Mouse (Mus musculus): Measurements from ENCODE around the gene Gal3st2c. TPM values are rescaled to one million over a fixed set of nuclear protein-coding genes. Genes with fewer than 3 reads are reported as not detected.
"Not testable (repeated sequence)": the region's sequence is repeated elsewhere in the genome, so short reads cannot be mapped to it uniquely, and the experiment has no call there.

Gene Gal3st2c
- total RNA-seq (2021) = under 1 TPM; 0.10 to 0.17 TPM
- long read RNA-seq, experiment 1 = 0 reads
- long read RNA-seq, experiment 2 = 0 reads

- DNase-seq (ENCODE audit: low spot score in 2 of 2) = not testable (repeated sequence)
These were observed at the start of gene Gal3st2c for GRCm38 (mm10) chr1:93990209-93990608. Gene Gal3st2c (plus strand): TSS chr1:93990509.

- not testable (repeated sequence) for DNase-seq (ENCODE audit: low spot score in 2 of 2)
These were observed 41.2 kb upstream of the Gal3st2c start for GRCm38 (mm10) chr1:93949087-93949486.

- not testable (repeated sequence) for DNase-seq (ENCODE audit: low spot score in 2 of 2)
These were observed 23.8 kb upstream of the Gal3st2c start for GRCm38 (mm10) chr1:93966489-93966888.

GRCm38 (mm10) chr1:93970380-93970779 lies 19.9 kb upstream of the Gal3st2c start:
- DNase-seq (ENCODE audit: low spot score in 2 of 2) = not testable (repeated sequence)

- DNase-seq (ENCODE audit: low spot score in 2 of 2) = not testable (repeated sequence)
These were observed 19.5 kb upstream of the Gal3st2c start for GRCm38 (mm10) chr1:93970797-93971196.

GRCm38 (mm10) chr1:93975764-93976163 lies 14.5 kb upstream of the Gal3st2c start:
- DNase-seq (ENCODE audit: low spot score in 2 of 2) = not testable (repeated sequence)

- DNase-seq (ENCODE audit: low spot score in 2 of 2) = not testable (repeated sequence)
These were observed 12.0 kb upstream of the Gal3st2c start for GRCm38 (mm10) chr1:93978287-93978686.

- not testable (repeated sequence) for DNase-seq (ENCODE audit: low spot score in 2 of 2)
These were observed 9.4 kb upstream of the Gal3st2c start for GRCm38 (mm10) chr1:93980932-93981331.

GRCm38 (mm10) chr1:93986167-93986566 lies 4.1 kb upstream of the Gal3st2c start:
- DNase-seq (ENCODE audit: low spot score in 2 of 2) = no peak

GRCm38 (mm10) chr1:93988786-93989185 lies 1.5 kb upstream of the Gal3st2c start:
- DNase-seq (ENCODE audit: low spot score in 2 of 2) = peak in 1 of 2 experiments; percentile 9

- not testable (repeated sequence) for DNase-seq (ENCODE audit: low spot score in 2 of 2)
These were observed 759 bp downstream of the Gal3st2c start for GRCm38 (mm10) chr1:93991068-93991467.

- not testable (repeated sequence) for DNase-seq (ENCODE audit: low spot score in 2 of 2)
These were observed 1.2 kb downstream of the Gal3st2c start for GRCm38 (mm10) chr1:93991491-93991890.

GRCm38 (mm10) chr1:94001023-94001422 lies 10.7 kb downstream of the Gal3st2c start:
- DNase-seq (ENCODE audit: low spot score in 2 of 2) = no peak

- not testable (repeated sequence) for DNase-seq (ENCODE audit: low spot score in 2 of 2)
These were observed 15.7 kb downstream of the Gal3st2c start for GRCm38 (mm10) chr1:94005954-94006506.

GRCm38 (mm10) chr1:94008826-94009225 lies 18.5 kb downstream of the Gal3st2c start:
- not testable (repeated sequence) for DNase-seq (ENCODE audit: low spot score in 2 of 2)

GRCm38 (mm10) chr1:94011643-94012042 lies 21.3 kb downstream of the Gal3st2c start:
- no peak for DNase-seq (ENCODE audit: low spot score in 2 of 2)

GRCm38 (mm10) chr1:94020151-94020550 lies 29.8 kb downstream of the Gal3st2c start, which contains the start of gene Neu4:
Gene Neu4 (plus strand): TSS chr1:94020451.
- no peak for DNase-seq (ENCODE audit: low spot score in 2 of 2)

GRCm38 (mm10) chr1:94027506-94028108 lies 37.3 kb downstream of the Gal3st2c start:
- no peak for DNase-seq (ENCODE audit: low spot score in 2 of 2)

- DNase-seq (ENCODE audit: low spot score in 2 of 2) = no peak
These were observed 38.4 kb downstream of the Gal3st2c start for GRCm38 (mm10) chr1:94028741-94029140.

- no peak for DNase-seq (ENCODE audit: low spot score in 2 of 2)
These were observed 42.8 kb downstream of the Gal3st2c start for GRCm38 (mm10) chr1:94033075-94033602.

GRCm38 (mm10) chr1:94034984-94035743 lies 44.9 kb downstream of the Gal3st2c start:
- DNase-seq (ENCODE audit: low spot score in 2 of 2) = peak; percentile 73 to 84
